Mouse (Mus musculus) urinary bladder, postnatal 25 days (tissue): ENCODE results near the gene Nacc1.

Source experiments
- DNase-seq: peaks from one replicate; pipeline ENCODE4 v3.0.0; 2022; ENCODE audit warnings: low spot score

Gene Nacc1

DNA sequence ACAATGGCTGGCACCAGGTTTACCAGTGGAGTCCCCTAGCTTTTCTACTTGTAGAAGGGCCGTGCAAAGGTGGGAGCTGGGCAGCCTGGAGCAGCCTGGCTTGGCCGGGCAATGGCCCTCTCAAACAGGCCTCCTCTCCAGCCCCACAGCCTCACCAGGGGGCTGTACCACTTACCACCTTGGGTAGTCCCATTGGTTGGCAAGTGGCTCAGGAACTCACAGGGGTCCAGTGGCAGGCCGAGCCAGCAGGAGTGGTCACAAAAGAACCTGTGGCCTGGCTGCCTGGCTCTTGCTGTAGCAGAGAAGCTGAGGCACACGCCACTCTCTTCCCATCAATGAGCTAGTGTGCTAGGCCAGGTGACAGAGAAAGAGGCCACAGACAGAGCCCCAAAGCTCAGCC lies 26.5 kb upstream of the Nacc1 start:
- DNase-seq = no peak

DNA sequence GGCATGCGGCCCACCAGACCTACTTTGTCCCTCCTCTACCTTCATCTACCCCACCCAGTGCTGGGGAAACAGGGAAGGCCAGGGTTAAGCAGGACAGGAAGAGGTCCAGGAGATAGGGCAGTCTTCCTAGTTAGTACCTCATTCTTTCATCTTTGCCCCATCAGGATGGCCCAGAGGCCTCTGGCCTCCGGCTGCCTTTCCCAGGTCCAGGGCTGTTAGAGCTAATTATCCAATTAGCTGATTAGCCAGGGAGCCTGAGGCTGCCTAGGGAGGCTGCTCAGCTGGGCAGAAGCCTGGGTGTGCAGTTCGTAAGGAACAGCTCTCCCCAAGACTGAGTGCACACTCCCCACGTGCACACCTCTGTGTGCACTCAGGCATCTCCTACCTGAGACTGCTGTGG lies 25.7 kb upstream of the Nacc1 start:
- DNase-seq = no peak

DNA sequence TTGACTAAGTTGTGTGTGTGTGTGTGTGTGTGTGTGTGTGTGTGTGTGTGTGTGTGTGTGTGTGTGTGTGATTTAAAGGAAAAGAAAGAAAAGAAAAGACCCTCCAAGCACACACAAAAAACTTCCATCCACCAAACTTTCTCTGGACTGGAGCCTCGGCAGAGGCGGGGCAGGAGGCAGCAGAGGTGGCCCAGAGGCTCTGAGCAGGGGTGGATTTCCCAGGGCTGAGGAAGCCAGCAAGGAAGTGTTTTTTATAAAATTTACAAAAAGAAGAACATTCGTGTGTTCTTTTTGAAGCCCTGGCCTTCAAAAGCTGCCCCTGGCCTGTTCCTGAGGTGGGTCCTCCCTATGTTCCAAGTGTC lies 25.1 kb upstream of the Nacc1 start:
- no peak for DNase-seq

DNA sequence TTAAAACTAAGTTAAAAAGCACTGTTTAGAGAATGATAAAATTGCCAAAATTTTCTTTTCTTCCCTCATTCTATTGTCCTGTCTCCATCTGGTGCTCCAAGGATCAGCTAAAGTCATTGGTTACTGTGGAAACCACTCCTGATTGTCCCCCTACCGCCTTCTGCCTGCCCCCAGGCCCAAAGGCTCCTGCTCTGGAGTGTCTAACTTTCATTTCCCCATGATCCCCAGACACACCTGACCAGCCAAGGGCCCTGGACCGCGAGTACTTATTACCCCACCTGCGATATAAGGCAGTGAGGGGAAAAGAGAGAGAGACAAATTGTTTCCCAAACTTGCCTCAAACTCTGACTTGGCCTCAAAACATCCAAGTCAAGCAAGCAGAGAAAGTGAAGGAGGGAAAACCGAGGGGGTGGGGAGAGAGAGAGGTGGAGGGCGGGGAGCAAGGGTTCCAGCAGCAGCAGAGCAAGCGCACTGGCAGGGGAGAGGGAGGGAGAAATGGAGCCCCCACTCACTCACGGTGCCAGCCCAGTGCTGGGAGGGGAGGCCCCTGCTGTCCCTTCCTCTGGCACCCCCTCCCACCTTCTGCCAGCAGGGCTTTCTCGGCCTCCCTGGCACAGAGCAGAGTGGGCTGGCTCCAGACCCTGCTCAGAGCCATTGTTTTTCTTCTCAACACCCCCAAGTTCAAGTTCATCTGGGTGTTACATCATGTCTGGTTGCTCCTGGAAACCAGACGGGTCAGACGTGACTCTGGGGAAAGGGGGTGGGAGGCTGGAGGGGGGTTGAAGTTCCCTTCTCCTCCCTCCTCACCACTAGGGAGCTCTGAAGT lies 24.5 kb upstream of the Nacc1 start:
- DNase-seq = no peak

DNA sequence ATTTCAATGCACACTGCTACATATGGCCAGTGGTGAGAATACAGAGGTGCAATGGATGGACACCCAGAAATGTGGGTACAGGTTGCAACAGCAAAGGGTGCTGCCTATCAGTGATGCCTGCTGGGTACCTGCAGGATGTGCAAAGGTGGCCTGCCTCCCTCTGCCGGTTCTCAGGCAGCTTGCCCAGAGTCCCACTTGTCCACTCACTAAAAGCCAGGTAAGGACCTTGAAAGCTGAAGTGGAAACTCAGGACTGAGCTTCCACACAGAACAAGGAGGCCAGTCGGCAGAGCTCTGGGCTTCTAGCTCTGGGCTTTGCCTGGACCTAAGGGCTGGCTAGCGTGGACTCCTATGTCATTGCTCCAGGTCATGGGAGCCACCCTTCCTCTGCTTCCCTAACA lies 23.6 kb upstream of the Nacc1 start:
- no peak for DNase-seq

DNA sequence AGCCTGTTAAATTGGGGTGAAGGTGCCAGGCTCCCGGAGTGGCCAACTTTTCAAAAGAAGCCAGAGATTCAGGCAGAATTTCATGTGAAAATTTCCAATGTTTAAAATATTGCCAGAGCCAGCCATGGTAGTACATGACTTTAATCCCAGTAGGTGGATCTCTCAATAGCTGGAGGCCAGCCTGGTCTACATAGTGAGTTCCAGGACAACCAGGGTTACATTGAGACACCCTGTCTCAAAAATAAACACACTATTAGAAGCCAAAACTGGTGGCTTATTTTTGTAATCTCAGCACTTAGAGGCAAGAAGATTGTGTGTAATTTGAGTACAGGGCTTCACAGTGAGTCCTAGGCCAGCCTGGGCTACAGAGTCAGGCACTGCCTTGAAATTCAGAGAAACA lies 22.3 kb upstream of the Nacc1 start:
- DNase-seq = no peak

DNA sequence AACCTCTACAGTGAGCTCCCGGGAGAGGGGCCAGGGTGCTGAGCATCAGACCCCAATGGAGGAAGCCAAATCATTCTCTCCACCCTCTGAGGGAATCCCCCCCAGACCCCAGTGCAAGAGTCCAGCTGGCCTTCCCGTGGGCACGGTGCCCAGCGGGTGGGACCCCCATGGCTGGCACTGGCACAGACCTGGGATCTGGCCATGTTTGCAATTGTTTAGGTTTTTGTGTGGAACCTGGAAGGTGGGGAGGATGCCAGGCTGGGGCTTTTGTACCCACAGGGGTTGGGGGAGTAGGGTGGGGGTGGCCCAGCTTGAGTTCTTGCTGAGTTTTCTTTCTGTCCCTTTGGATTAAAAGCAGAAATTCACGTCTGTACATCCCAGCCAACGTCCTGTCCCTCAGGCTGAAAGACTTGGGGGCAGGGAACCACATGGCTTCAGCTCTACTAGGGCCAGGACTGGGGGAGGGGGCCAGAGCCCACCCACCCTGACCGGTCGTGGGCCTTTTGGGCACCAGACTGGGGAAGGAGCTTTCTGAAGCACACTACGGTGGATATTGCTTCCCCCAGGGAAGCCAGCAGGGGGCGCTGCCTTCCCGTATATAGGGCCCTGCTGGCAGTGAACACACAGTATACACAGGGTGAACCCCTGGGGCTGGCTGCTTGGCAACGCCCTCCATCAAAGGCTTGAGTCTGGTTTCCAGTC lies 21.3 kb upstream of the Nacc1 start:
- DNase-seq = peak; percentile 78

DNA sequence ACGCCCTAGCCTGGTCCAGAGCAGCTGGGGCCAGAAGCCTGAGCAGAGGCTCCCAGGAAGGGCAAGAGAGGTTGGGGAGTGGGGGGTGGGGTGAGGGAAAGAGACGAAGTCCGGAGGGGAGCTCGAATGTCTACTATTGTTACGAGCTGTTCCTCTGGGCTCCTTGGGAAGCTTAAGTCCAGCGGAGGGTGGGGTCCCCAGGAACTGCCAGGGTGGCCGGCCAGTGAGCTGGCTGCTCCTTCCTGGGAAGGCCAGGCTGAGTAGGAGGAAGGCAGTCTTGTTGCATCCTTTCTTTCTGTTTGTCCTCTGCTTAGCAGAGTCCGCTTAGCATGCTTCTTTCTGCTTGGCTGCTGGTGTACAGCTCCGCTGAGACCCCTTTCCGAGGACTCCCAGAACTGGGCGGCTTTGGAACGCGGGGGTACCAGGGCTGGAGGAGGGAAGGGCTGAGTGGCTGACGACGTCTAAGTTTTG lies 20.4 kb upstream of the Nacc1 start:
- DNase-seq = no peak

DNA sequence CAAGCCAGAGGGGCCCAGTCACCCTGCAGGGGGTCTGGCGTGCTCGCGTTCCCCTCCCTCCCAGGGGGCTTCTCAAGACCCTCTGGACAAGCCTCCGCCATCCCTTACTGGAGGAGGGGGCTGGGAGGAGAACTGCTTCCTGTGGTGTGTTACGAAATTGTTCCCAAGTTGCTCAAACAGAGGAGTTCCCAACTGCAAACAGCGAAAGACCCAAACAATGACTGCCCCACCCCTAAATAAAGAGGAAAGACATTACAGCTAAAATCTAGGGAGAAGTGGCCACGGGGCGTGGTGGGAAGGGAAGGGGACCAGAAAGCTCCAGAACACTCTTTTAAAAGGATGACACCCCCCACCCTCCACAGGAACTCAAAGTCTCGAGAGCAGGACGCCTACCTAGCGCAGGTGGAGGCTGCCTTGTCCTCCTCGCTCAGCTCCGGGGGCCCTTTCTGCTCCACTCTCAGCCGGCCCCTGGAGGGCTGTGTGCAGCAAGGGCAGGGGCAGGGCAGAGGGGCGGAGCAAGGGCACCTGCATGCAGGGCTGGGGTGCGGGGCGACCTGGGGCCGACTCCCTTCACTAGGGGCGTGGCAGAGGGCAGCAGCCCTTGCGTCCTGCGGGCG lies 19.7 kb upstream of the Nacc1 start:
- no peak for DNase-seq

DNA sequence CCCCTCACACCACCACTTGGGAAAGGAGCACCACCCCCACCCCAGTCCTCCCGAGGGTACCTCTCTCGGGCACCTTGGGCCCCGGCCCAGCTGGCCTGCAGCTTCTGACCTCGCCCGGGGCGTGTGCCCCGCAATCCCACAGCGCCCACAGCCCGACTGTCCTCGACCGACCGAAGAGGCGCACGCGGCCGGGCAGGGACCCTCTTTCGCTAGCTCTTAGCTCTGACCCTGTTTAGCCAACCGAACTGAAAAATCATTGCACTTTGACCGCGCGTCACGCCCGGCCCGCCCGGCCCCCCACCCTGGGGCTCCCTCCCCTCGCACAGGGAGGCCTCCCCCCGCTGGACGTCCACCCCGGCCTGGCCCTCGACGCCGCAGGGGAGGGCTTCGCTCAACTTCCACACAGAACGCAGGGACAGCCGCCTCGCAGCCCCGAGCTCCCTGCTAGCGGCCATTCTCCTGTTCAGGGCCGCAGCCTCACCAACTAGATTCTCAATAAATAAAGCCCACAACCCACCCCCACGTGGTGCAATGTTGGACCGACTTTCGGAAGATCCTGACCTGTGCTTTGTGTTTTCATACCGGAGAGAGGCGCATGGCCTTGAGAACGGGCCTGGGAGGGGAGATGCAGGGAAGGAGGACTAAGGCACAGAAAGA lies 19.1 kb upstream of the Nacc1 start:
- no peak for DNase-seq

DNA sequence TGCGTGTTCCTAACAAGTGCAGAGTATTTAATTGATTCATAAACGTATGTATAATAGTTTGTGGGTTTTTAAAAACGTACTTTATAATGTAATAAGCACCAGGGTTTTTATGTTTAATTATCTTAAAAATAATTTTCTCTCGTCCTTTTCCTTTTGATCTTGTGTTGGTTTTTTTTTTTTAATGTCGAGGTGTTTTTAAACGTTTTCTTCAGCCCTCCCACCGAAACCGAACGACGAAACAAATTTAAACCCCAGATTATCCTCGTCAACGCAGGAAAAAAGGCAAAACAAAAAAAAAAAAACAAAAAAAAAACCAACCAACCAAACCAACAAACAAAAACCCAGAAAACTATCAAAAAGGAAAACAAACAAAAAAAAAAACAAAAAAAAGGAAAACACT lies 18.3 kb upstream of the Nacc1 start:
- DNase-seq = no peak

DNA sequence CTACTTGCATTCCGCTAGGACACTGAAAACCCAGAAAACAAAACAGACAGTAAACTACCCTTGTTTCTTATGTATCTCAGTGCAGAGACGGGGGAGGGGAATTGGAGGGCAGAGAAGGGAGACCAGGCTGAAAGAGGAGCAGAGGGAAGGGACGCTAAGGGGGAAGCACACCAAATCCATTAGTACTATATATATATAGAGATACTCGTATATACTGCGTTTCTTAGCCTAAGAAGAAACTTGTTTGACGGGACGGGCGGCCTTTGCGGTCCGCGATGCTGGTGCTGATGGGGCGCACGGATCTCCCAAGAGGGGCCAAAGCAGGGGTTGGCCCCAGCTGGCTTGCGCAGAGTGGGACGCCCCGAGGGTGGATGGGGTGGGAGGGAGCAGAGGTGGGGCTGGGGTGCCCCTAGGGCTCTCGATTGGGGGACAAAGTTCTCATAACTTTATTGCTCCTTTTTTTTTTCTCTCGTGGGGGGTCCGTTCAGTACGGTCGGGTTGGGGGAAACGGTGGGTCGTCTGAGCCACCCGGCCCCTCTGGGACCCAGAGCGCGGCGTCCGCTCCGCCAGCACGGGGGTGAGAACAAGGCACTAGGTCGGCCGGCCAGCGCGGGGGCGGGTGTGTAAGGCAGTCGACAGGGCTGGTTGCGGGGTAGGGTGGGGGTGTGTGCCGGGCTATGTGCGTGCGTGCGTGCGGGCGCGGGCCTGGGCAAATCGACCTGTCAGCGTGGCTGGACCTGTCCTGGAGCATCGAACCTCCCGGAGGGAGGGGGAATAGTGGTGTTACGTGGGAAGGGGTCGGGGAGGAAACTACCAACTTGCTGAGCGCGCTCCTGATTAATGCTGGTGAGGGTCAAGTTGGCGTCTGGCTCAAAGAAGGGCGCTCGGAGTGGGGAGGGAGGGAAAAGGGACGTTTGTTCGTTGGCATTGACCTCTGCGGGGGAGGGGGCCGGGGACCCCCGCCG lies 17.5 kb upstream of the Nacc1 start:
- DNase-seq = no peak

DNA sequence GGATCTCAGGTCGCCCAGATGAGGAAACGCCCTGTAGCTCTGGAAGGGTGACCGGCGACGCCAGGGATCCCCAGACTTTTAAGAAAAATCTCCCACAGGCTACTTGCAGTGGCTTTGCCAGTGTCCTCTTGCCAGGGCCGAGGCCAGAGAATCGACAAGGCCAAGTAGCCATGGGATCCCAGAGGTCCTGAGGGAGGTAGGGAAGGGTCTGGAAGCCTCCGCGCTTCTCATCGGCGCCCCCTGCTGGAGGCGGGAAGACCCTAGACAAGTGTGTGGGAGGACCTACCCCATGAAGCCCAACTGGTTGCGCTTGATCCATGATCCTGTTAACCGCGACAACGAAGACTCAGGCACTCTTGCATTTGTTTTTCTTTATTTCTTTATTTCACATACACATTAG lies 16.7 kb upstream of the Nacc1 start:
- peak; percentile 54 for DNase-seq

DNA sequence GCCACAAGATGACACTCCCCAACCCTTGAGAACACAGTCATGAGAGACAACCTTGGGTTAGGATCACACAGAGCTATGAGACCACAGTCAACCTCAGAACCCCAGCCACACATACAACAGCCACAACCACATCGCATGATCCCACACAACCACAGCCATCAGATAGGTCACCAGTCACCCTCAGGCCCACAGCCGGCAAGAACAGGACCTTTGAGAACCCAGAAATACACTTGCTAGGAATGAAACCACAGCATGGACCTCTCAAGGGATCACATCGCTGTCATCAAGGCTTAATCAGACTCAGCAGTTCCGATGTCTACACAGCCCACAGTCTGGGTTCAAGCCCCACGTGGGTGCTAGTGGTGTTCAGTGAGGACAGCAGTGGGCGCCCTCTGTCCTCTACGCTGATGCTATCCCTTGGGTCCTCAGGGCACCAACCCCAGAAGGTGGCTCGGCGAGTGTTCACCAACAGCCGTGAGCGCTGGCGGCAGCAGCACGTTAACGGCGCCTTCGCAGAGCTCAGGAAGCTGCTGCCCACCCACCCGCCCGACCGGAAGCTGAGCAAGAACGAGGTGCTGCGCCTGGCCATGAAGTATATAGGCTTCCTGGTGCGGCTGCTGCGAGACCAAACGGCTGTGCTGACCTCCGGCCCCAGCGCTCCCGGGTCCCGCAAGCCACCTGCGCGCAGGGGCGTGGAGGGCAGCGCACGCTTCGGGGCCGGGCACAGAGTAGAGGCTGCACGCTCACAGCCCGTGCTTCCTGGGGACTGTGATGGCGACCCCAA lies 16.0 kb upstream of the Nacc1 start:
- no peak for DNase-seq

DNA sequence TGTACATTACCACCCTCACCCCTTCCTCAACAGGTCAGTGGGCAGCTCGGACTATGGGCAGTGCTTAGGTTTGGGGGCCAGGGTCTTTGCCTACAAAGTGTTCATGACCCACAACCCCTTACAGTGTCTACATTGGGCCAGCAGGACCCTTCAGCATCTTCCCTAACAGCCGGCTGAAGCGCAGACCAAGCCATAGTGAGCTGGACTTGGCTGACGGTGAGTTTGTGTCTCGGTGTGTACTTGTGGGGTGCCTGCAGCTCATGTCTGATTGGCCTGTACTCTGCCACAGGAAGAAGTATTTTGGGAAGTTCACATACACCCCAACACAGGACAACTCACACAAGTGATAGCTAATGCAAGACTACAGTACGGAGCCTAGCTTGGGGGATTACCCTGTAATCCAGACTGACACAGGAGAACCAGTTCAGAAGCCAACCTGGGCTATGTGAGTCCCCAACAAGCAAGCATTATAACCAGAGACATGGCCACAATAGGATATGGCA lies 15.4 kb upstream of the Nacc1 start:
- DNase-seq = no peak

DNA sequence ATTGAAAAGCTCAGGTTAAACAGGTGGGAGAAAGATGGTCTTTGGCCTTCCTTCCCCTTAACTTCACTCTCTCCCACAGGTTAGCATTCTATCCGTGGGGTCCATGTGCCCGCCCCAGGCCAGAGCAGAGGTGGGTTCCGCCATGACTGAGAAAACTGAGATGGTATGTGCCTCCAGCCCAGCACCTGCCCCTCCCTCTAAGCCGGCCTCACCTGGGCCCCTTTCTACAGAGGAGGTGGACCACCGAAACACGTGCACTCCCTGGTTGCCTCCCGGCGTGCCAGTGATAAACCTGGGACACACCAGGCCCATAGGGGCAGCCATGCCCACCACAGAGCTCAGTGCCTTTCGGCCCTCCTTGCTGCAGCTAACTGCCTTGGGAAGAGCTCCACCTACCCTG lies 14.9 kb upstream of the Nacc1 start:
- no peak for DNase-seq

DNA sequence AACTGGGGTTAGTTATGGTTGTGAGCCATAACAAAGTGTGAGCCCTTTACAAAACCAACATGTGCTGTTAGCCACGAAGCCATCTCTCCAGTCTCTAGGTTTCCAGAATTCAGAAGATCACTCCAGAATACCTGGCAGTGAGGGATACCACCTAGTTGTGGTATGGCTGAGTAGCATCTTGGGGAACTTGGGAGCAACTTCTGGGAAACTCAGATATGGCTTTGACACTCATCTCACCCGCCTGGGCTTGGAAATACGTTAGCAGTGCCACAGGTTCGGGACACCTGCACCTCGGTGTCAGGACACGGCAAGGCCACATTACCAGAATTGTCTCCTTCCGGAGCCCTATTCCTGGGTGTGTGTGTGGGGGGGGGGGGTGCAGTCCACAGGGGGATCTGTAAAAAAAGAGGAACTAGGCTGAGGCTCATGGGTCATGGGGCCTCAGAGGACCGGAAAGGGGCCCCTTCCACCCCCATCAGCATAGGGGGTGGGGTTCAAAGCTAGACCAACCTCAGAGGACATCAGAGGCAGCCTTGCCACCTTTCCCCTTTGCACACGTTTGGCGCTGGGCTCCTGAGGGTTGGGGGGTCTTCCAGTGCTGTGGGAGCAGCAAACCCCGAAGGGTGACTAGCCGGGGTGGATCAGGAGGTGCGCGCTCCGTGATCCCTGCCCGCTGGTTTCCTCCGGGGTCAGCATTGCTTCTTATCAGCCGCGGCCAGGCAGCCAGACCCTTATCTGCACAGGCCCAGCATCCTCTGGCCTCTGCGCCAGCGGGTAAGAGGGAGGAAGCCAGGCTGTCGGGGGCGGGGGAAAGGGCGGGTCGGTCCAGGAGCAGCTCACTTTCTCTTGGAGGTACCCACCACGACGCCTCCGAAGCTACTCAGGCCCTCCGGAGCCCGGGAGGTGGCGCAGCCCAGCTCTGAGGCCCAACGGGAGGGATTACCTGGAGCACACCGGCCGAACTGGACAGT lies 13.6 kb upstream of the Nacc1 start, which contains the start of gene Lyl1:
Lyl1 (plus strand) TSS at position 517 of the 971 bp plus-strand sequence.
- no peak for DNase-seq

DNA sequence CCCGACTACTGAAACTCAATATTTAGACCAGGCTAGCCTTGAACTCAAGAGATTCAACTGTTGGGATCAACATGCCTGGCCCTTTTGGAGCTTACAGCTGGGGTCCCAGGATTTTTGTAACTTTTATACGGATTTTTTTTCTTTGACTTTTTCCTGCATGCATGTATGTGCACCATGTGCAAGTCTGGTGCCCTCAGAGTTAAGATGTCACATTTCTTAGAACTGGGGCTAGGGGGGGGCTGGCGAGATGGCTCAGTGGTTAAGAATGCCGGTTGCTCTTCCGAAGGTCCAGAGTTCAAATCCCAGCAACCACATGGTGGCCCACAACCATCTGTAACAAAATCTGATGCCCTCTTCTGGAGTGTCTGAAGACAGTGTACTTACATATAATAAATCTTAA lies 12.9 kb upstream of the Nacc1 start:
- DNase-seq = no peak

DNA sequence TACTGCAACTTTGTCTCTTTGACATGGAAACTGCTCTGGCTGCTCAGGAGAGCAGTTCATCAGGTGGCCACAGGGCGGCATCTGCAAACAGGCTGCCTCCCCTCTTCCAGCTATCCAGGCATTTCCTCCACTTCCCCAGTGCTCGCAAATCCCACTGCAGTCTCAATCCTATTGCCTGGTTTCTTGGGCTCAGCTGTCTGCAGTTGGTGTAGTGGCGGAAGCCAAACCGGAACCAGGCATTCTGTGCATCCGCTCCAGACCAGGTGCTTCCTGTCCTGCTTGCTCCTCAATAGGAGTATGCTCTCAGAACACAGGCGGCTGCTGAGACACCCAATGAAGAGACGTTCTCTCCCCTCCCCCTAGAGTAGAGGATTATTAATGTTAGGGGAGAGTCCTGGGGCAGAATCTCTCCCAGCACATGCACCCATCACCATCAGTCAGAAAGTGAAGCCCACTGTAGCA lies 12.2 kb upstream of the Nacc1 start:
- DNase-seq = no peak
